In the genomic region with DNA sequence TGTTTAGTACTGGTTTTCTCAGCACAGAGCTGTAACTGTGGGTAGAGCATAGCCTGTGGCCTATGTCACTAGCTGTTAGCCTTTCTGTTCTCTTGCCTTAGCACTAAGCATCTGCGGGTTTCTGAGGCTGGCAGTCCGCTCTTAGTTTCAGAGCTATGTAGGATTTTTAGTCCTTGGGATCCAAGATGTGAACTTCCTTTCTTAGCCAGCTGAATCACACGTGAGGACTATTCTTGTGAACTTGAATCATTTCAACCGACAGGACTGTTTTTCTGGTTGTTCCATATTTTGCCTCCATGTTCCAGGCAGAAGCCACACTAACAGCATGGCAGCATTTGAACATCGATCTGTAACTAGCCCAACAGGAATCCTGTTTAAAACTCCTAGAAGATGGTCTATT, we compare ENCODE assay signal across 18 mouse cellular contexts.
"Had no signal": no experiment of that assay in that cellular context is flagged by ENCODE, and none has a peak within 500 bp of the region (broad histone marks: within the 10 kb centered on the region; RNA-seq: fewer than 3 reads in every experiment).

No protein-coding gene starts in this region.

- H3K27ac ChIP-seq: liver, embryonic 12.5 days; liver, embryonic 14.5 days; midbrain, embryonic 10.5 days; midbrain, embryonic 13.5 days; midbrain, embryonic 15.5 days; neural tube, embryonic 13.5 days; neural tube, embryonic 15.5 days; stomach, embryonic 15.5 days; stomach, postnatal 0 days had no signal

- H3K4me1 ChIP-seq: liver, embryonic 12.5 days; midbrain, embryonic 10.5 days; midbrain, embryonic 13.5 days; midbrain, embryonic 15.5 days; neural tube, embryonic 13.5 days; neural tube, embryonic 15.5 days; stomach, embryonic 15.5 days had no signal

- H3K27me3 ChIP-seq: liver, embryonic 12.5 days; midbrain, embryonic 13.5 days; midbrain, embryonic 15.5 days; neural tube, embryonic 13.5 days; neural tube, embryonic 15.5 days; stomach, embryonic 15.5 days had no signal

- DNase-seq: lung, adult 18-20 months; lung, embryonic 14.5 days; lung, postnatal 10 days; lung, postnatal 4 days; right cerebral cortex, postnatal 14 days; thymus, adult 18-20 months; thymus, postnatal 14 days; thymus, postnatal 36 days had no signal

- H3K36me3 ChIP-seq: midbrain, embryonic 13.5 days; midbrain, embryonic 15.5 days; neural tube, embryonic 15.5 days had no signal

- ATAC-seq: liver, embryonic 12.5 days; midbrain, embryonic 13.5 days; midbrain, embryonic 15.5 days had no signal

- H3K4me3 ChIP-seq: liver, embryonic 12.5 days; midbrain, embryonic 10.5 days; midbrain, embryonic 13.5 days; midbrain, embryonic 15.5 days; myocyte; neural tube, embryonic 13.5 days; neural tube, embryonic 15.5 days; stomach, embryonic 15.5 days had no signal
